Mouse (Mus musculus) stomach, postnatal 0 days (tissue): ENCODE measurements around the gene Zpbp2. TPM values are rescaled to one million over a fixed set of nuclear protein-coding genes. Genes with fewer than 3 reads are reported as not detected.

Source experiments
- ATAC-seq: fragments of 200-750 bp; cut with Nextera tagmentation; 2 replicates; pipeline ENCODE4 v1.8.0; 2017; ENCODE audit not compliant: low FRiP score, low TSS enrichment
- DNase-seq: peaks from one replicate; pipeline ENCODE4 v3.0.0-alpha.2; 2016; ENCODE audit warnings: low spot score
- H3K27ac ChIP-seq: fragments of 300-500 bp; sonication (generic); replicated peaks from 2 replicates; pipeline ENCODE4 v1.5.1; 2014; ENCODE audit warnings: mild to moderate bottlenecking, control low read depth
- H3K27me3 ChIP-seq: fragments of 300-500 bp; sonication (generic); 2 replicates; pipeline ENCODE4 v1.6.1; 2014; ENCODE audit warnings: low read length; ENCODE audit not compliant: control insufficient read depth, insufficient read depth
- H3K36me3 ChIP-seq: fragments of 300-500 bp; sonication (generic); 2 replicates; pipeline ENCODE4 v1.6.1; 2014; ENCODE audit warnings: low read length, mixed read lengths; ENCODE audit not compliant: control insufficient read depth, insufficient read depth
- H3K4me1 ChIP-seq: fragments of 300-500 bp; sonication (generic); replicated peaks from 2 replicates; pipeline ENCODE4 v1.6.1; 2014; ENCODE audit warnings: antibody characterized with exemption; ENCODE audit not compliant: control insufficient read depth, insufficient read depth
- H3K4me2 ChIP-seq: fragments of 300-500 bp; sonication (generic); replicated peaks from 2 replicates; pipeline ENCODE4 v1.6.1; 2014; ENCODE audit warnings: low read depth, mild to moderate bottlenecking, control low read depth, moderate library complexity
- H3K4me3 ChIP-seq: fragments of 300-500 bp; sonication (generic); 2 replicates; pipeline ENCODE4 v1.5.1; 2014; ENCODE audit warnings: low read depth, low read length, control low read depth
- H3K9ac ChIP-seq: fragments of 300-500 bp; sonication (generic); 2 replicates; pipeline ENCODE4 v1.6.1; 2014; ENCODE audit warnings: mild to moderate bottlenecking, low read length, control low read depth, mixed read lengths
- H3K9me3 ChIP-seq: fragments of 300-500 bp; sonication (generic); 2 replicates; pipeline ENCODE4 v1.6.1; 2016; ENCODE audit warnings: low read length; ENCODE audit not compliant: control insufficient read depth
- CTCF ChIP-seq: IDR thresholded peaks from 2 replicates; pipeline ENCODE4 v1.5.1; 2016; ENCODE audit warnings: antibody characterized with exemption, low read depth, mild to moderate bottlenecking, moderate library complexity
- EP300 ChIP-seq: optimal IDR thresholded peaks from 2 replicates; pipeline ENCODE3; 2016; ENCODE audit warnings: antibody characterized with exemption
- WGBS: fragments of 180-500 bp; shearing (Covaris S2); extraction: QIAGEN DNeasy Blood & Tissue Kit; methylation state at CpG from one replicate; pipeline ENCODE4 v1.1.7; 2014; 5-methylcytosine and 5-hydroxymethylcytosine counted together
- polyA plus RNA-seq: library from polyadenylated mRNA; unstranded; fragments of >200 nt; fragmentation: Nextera tagmentation; extraction: Ambion mirVana; gene quantifications from 2 replicates; pipeline ENCODE4 v1.2.1, GENCODE M21; 2015

Zpbp2 gene
- polyA plus RNA-seq, 1 experiment from 2014 or later, result 0.16 TPM

GRCm38 (mm10) chr11:98590548-98591445 is 39.9 kb downstream of the Zpbp2 start:
- H3K4me1 ChIP-seq, result peaks cover 8% of the 10 kb centered on the region
- no peak overlapping the region for H3K4me3 ChIP-seq
- no peaks in the 10 kb centered on the region for H3K36me3 ChIP-seq
- ATAC-seq (no peak), DNase-seq (no peak)
- TF ChIP-seq CTCF, result no peak
- no peak for TF ChIP-seq EP300
- WGBS, result 53% methylated on average over 19 of the region's 19 CpGs
- H3K27ac ChIP-seq, result no peak overlapping the region
- H3K9ac ChIP-seq, result no peak overlapping the region
- no peaks in the 10 kb centered on the region for H3K27me3 ChIP-seq
- no peak overlapping the region for H3K4me2 ChIP-seq
- no peaks in the 10 kb centered on the region for H3K9me3 ChIP-seq

DNA sequence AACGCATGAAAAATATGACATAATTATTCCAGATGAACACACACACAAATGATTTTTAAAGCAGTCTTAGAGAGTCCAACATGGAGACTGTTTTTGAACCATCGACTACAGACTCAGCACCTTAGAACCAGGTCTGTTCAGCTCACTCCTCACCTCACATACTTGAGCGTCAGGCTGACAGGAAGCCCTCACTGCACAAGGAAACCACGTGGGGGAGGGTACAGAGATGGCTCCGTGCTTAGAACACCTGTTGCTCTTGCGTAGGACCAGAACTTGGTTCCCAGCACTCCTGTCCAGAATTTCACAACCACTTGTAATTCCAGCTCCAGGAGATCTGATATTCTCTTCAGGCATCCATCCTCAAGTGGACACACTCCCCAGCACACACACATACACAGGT is 44.1 kb downstream of the Zpbp2 start:
- Histone ChIP-seq H3K9me3 (no peaks in the 10 kb centered on the region), H3K36me3 (no peaks in the 10 kb centered on the region), H3K4me1 (peaks cover 3% of the 10 kb centered on the region; the same call in 1 of the 2 replicates), H3K27ac (no peak overlapping the region), H3K27me3 (no peaks in the 10 kb centered on the region; the same call in 1 of the 2 replicates), H3K4me3 (no peak overlapping the region), H3K9ac (no peak overlapping the region), H3K4me2 (no peak overlapping the region)
- no peak for TF ChIP-seq EP300
- no peak for TF ChIP-seq CTCF
- DNase-seq, result no peak
- ATAC-seq, result no peak
- WGBS, result 73% methylated on average over 6 of the region's 6 CpGs

DNA sequence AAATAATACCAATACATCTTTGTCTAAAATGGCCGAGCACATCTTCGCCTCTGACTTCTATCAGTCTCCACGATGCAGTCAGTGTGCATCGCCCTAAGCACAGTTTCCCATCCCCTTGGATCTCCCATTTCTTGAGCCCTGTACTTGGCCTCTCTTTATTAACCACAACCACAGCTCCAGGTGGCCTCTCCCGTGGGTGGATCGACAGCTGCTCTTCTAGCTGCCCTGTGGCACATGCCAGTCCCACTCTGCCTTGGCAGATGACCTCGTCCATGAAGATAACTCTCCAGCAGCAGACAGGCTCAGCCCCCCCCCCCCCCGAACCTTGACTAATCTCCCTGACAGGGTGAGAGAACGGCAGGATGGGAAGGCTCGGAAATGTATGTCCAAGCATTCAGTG is 44.6 kb downstream of the Zpbp2 start:
- DNase-seq (no peak), ATAC-seq (no peak)
- peaks cover 3% of the 10 kb centered on the region; the same call in 1 of the 2 replicates for H3K4me1 ChIP-seq
- 77% methylated on average over 10 of the region's 10 CpGs for WGBS
- H3K4me3 ChIP-seq, result no peak overlapping the region
- H3K27me3 ChIP-seq, result no peaks in the 10 kb centered on the region; the same call in 1 of the 2 replicates
- no peak for TF ChIP-seq EP300
- TF ChIP-seq CTCF, result no peak
- H3K27ac ChIP-seq, result no peak overlapping the region
- H3K9ac ChIP-seq, result no peak overlapping the region
- H3K4me2 ChIP-seq, result no peak overlapping the region
- no peaks in the 10 kb centered on the region for H3K36me3 ChIP-seq
- H3K9me3 ChIP-seq, result no peaks in the 10 kb centered on the region

DNA sequence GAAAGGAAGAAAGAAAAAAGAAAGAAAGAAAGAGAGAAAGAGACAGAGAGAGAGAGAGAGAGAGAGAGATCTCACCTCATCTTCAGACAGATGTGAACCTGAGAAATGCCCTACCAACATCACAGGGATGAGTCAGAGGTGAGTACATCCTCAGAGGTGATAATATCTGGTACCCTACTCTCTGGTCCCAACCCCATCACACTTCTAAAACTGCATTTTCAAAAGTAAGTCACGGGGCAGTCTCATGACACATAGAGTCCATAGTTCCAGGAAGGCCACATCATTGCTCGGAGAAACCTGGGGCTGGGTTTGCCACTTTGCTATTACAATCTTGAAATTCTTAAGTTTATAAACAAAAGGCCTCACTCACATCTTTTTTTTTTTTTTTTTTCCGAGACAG is 45.1 kb downstream of the Zpbp2 start:
- ATAC-seq, result no peak
- WGBS, result 78% methylated on average over 3 of the region's 3 CpGs
- no peak overlapping the region for H3K27ac ChIP-seq
- H3K27me3 ChIP-seq, result no peaks in the 10 kb centered on the region; the same call in 1 of the 2 replicates
- no peak overlapping the region for H3K9ac ChIP-seq
- no peaks in the 10 kb centered on the region for H3K9me3 ChIP-seq
- H3K4me3 ChIP-seq, result no peak overlapping the region
- TF ChIP-seq EP300, result no peak
- no peak for TF ChIP-seq CTCF
- DNase-seq, result no peak
- H3K4me1 ChIP-seq, result peaks cover 3% of the 10 kb centered on the region; the same call in 1 of the 2 replicates
- no peaks in the 10 kb centered on the region for H3K36me3 ChIP-seq
- H3K4me2 ChIP-seq, result no peak overlapping the region

GRCm38 (mm10) chr11:98597363-98597762 is 46.5 kb downstream of the Zpbp2 start:
- TF ChIP-seq EP300, result no peak
- TF ChIP-seq CTCF, result peak; percentile 85
- 36% methylated on average over 6 of the region's 6 CpGs for whole genome bisulfite sequencing
- DNase-seq, result peak; percentile 80
- ATAC-seq, result peak; percentile 44; the same call in 1 of the 2 replicates
- Histone ChIP-seq H3K27me3 (no peaks in the 10 kb centered on the region; the same call in 1 of the 2 replicates), H3K4me3 (no peak overlapping the region), H3K9ac (no peak overlapping the region), H3K4me2 (no peak overlapping the region), H3K4me1 (peaks cover 6% of the 10 kb centered on the region; the same call in 1 of the 2 replicates), H3K27ac (no peak overlapping the region), H3K9me3 (no peaks in the 10 kb centered on the region), H3K36me3 (no peaks in the 10 kb centered on the region)

DNA sequence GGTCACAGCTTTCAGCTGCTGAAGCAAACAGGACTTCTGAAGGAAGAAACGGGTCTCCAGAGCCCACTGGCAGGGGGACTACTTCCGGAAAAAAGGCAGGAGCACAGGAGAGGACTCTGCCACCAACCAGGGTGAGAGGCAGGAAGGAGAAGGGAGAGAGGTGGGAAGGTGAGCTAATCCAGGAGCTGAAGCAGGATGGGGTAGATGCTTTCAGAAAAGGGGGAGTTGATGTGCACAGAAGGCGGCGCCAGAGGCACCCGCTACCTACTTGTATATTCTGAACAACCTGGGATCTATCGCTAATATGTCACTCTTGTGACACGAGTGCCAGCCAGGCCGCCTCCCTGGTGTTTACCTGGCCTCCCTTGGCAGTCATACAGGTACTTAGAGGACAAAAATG is 47.1 kb downstream of the Zpbp2 start, which contains the start of gene Lrrc3c:
TSS of gene Lrrc3c (plus strand) at position 301 of the 400 bp plus-strand sequence.
- Histone ChIP-seq H3K9ac (no peak within 1 kb of the TSS), H3K36me3 (no peaks in the 10 kb centered on the region), H3K27me3 (no peaks in the 10 kb centered on the region; the same call in 1 of the 2 replicates), H3K4me3 (no peak within 1 kb of the TSS), H3K27ac (no peak within 1 kb of the TSS), H3K4me2 (peak within 1 kb of the TSS; percentile 11; the same call in 1 of the 2 replicates), H3K4me1 (peaks cover 6% of the 10 kb centered on the region; the same call in 1 of the 2 replicates), H3K9me3 (no peaks in the 10 kb centered on the region)
- DNase-seq (no peak), ATAC-seq (no peak)
- 69% methylated on average over 8 of the region's 8 CpGs for WGBS
- TF ChIP-seq EP300 (no peak), CTCF (no peak)
